Mouse (Mus musculus): ENCODE data around the gene Lrrtm1.

Gene Lrrtm1

DNA sequence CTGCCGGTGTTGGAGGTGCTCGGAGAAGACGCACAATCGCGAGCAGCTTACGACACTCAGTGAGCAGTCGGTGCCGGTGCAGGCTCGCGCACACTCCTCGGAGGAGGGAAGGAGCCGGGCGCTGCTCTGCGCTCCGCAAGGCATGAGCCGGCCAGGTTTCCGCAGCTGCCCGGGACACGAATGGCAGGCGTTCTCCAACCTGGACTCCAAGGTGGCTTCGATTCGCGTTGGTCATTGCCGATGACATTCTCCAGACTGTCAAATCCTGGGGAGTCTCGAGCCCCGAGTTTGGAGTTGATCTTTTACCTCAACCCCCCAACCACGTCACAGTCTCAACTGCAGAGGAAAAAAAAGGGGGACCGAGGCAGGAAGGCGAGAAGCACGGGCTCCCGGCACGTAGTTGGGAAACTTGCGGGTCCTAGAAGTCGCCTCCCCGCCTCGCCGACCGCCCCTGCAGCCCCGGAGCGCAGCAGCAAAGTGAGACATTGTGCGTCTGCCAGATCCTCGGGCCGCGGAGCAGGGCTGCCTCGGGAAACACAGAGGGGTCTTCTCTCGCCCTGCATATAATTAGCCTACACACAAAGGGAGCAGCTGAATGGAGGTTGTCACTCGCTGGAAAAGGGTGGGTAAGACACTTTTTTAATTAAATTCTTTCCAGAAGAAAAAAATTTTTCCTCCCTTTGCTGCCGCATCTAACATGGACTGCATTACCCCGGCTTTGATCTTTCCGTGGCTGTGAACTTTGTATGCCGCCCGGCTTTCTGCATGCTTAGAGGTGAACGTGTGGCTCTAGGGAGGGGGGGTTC lies at the start of gene Lrrtm1:
Gene Lrrtm1, plus strand, starts transcription at position 89 of the 806 bp plus-strand sequence.
- DNase-seq (ENCODE audit: extremely low read depth, low read depth, low spot score): no peak

GRCm38 (mm10) chr6:77196650-77197049 lies 45.8 kb upstream of the Lrrtm1 start:
- DNase-seq (ENCODE audit: extremely low read depth, low read depth, low spot score): no peak

GRCm38 (mm10) chr6:77199375-77199774 lies 43.1 kb upstream of the Lrrtm1 start:
- no peak for DNase-seq (ENCODE audit: extremely low read depth, low read depth, low spot score)

DNA sequence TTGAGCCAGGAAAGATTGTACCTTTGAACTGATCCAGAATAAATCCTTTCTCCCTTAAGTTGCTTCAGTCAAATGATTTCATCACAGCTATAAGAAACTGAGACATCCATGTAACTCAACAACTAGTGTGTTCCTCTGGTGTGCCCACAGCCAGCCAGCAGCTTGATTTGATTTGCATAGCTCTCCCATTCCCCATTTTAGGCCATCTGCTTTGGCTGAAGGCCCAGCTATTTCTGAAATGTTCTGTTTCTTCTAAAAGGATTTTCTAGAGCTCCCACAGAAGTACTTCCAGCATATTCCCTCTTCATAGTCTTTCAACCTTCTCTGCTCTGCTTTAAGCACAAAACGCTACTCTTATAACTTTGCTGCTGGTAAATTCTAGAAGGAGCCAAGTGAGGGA lies 33.3 kb upstream of the Lrrtm1 start:
- no peak for DNase-seq (ENCODE audit: extremely low read depth, low read depth, low spot score)

- no peak for DNase-seq (ENCODE audit: extremely low read depth, low read depth, low spot score)
Measured at GRCm38 (mm10) chr6:77209929-77210328, 32.6 kb upstream of the Lrrtm1 start.

GRCm38 (mm10) chr6:77213757-77214409 lies 28.6 kb upstream of the Lrrtm1 start:
- DNase-seq (ENCODE audit: extremely low read depth, low read depth, low spot score): peak; percentile 4

GRCm38 (mm10) chr6:77215322-77215721 lies 27.2 kb upstream of the Lrrtm1 start:
- DNase-seq (ENCODE audit: extremely low read depth, low read depth, low spot score): no peak

GRCm38 (mm10) chr6:77218875-77219274 lies 23.6 kb upstream of the Lrrtm1 start:
- no peak for DNase-seq (ENCODE audit: extremely low read depth, low read depth, low spot score)

DNA sequence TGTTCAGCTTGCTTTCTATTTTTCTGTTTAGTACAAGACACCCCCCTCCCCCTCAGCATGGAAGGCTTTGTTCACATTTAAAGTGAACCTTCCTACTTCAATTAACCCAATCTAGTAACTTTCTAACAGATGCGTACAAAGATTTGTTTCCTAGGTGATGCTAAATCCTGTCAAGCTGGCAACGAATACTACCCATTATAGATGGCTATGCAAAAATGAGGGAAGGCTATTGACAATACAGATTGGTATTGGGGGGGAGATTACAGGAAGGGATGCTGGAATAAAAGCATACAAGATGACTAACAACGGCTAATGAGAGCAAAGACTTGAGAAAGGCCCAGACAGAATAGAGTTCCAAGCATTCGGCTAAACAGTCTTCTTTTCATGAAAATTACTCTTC lies 21.7 kb upstream of the Lrrtm1 start:
- no peak for DNase-seq (ENCODE audit: extremely low read depth, low read depth, low spot score)

DNA sequence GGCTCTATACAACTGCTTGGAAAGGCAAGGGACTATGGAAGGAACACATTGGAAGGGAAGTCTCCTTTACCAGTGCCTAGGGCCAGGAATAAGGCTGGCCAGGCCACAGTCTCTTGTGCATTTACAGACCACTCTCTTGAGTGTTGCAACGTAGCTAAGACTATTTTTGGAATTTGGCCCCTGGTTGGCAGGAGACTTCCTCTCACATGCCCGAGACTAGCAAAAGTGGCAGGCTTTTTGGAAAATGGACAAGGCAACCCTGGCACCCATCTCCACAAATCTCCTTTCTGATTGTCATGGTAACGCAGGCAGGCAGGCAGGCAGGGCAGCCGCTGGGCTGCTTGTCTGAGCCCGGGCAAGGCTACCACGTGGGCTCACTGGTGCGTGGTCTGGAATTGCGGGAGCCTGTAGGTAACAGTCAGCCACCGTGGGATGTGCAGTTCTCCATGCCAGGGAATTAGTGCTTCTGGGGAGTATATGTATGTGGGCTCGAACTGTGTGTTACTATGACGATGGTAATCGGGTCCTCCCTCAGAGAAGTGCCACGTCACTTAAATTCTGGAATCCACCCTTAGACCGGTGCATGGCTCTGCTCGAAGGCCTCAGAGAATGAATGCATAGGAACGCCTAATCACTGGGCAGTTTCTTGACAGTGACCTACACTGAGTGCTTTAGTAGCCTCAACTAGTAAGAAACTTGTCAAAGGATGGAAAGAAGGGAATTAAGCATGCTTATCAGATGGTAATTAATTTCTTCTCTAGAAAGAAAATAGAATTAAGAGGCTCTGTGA lies 19.4 kb upstream of the Lrrtm1 start:
- no peak for DNase-seq (ENCODE audit: extremely low read depth, low read depth, low spot score)

DNA sequence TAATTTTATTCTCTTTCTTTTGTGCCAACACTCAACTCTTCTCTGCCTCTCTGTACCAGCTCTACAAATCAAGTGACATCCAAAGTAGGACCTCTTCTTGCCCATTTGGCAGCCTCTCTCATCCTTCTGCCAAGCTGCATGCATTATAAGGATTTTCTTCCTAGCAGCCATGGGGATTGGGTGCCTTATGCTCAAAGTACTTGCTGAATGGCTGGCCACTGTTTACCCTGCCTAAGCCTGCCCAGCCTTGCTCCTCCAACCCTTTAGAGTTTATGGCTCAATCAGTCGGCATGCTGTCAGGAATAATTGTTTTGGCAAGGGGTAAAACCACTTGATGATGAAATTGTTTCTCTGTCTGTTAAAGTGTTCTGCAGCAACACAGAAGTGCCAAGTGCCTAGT lies 2.1 kb upstream of the Lrrtm1 start:
- DNase-seq (ENCODE audit: extremely low read depth, low read depth, low spot score): peak; percentile 1

DNA sequence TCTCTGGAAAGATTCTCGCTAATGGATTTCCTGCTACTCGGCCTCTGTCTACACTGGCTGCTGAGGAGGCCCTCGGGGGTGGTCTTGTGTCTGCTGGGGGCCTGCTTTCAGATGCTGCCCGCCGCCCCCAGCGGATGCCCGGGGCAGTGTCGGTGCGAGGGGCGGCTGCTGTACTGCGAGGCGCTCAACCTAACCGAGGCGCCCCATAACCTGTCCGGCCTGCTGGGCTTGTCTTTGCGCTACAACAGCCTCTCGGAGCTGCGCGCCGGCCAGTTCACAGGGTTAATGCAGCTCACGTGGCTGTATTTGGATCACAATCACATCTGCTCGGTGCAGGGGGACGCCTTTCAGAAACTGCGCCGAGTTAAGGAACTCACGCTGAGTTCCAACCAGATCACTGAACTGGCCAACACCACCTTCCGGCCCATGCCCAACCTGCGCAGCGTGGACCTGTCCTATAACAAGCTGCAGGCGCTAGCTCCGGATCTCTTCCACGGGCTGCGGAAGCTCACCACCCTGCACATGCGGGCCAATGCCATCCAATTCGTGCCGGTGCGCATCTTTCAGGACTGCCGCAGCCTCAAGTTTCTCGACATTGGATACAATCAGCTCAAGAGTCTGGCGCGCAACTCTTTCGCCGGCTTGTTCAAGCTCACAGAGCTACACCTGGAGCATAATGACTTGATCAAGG lies 1.2 kb downstream of the Lrrtm1 start:
- DNase-seq (ENCODE audit: extremely low read depth, low read depth, low spot score): no peak

GRCm38 (mm10) chr6:77253480-77253879 lies 11.0 kb downstream of the Lrrtm1 start:
- DNase-seq (ENCODE audit: extremely low read depth, low read depth, low spot score): no peak

GRCm38 (mm10) chr6:77256348-77256747 lies 13.9 kb downstream of the Lrrtm1 start:
- no peak for DNase-seq (ENCODE audit: extremely low read depth, low read depth, low spot score)

DNA sequence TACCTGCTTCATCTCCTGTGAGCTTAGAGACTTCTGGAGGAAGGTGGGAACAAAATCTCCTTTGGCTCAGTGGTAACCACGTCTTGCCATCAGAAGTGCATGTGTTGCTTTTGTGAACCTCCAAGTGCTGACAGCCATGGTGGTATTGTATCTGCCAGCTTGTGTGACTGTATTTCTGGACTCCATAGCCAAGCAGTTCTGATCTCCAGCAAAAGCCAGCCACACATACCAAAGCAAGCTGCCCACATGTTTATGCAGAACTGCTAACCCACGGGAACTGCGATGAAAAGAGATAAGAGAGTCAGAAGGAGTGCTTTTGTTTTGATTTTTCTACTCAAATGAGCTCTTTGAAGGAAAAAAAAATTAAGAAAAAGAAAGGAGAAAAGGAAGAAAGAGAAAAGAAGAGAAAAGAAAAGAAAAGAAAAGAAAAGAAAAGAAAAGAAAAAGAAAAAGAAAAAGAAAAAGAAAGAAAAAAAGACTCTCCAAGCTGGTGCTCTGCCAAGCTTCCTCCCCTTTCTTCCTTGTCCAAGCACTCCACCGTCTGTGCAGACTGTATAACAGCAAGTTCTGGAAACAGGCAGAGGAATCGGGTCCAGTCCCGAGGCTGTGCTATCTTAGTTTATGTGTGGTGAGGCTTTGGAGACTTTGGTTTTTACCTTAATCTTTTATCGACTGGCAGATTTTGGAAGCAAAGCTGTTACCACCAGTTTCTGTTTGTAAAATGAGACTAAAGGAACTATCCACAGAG lies 15.0 kb downstream of the Lrrtm1 start:
- no peak for DNase-seq (ENCODE audit: extremely low read depth, low read depth, low spot score)

GRCm38 (mm10) chr6:77265163-77265562 lies 22.7 kb downstream of the Lrrtm1 start:
- DNase-seq (ENCODE audit: extremely low read depth, low read depth, low spot score): no peak

GRCm38 (mm10) chr6:77278794-77279193 lies 36.3 kb downstream of the Lrrtm1 start:
- DNase-seq (ENCODE audit: extremely low read depth, low read depth, low spot score): no peak

- no peak for DNase-seq (ENCODE audit: extremely low read depth, low read depth, low spot score)
Measured at GRCm38 (mm10) chr6:77286317-77286716, 43.8 kb downstream of the Lrrtm1 start.

- no peak for DNase-seq (ENCODE audit: extremely low read depth, low read depth, low spot score)
Measured at GRCm38 (mm10) chr6:77288402-77288801, 45.9 kb downstream of the Lrrtm1 start.

DNA sequence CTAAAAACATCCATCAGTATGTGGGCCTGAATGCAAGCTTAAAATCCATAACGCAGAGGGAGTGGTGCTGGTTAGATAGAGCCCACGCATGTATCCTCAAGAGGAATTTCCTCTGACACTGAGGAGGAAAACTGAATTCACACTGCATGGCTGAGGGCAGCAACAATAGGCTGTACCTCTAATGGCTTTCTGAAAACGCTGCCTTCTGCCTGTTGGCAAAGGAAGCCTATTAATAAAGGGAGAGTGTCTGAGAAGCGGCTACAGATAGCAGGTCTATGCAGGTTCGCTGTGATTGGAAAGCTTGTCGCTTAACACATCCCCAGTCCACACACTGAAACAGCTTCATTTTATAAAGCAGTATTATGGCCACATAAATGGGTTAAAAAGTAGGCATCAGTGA lies 48.9 kb downstream of the Lrrtm1 start:
- no peak for DNase-seq (ENCODE audit: extremely low read depth, low read depth, low spot score)
